Mouse (Mus musculus) naive thymus-derived CD4-positive, alpha-beta T cell, adult 2 months (primary cell): ENCODE results near the gene Cd248.
A peak's percentile ranks its signal among the peaks of the same experiment; 100 is the strongest.

Experiments
- DNase-seq: peaks from one replicate; pipeline ENCODE4 v3.0.0-alpha.2; 2011; ENCODE audit warnings: low read depth

Cd248 gene

GRCm38 (mm10) chr19:5067867-5068569 is at the start of gene Cd248:
Cd248 (plus strand) TSS chr19:5068078.
- no peak for DNase-seq

- no peak for DNase-seq
Observed at GRCm38 (mm10) chr19:5018191-5018590, 49.7 kb upstream of the Cd248 start.

GRCm38 (mm10) chr19:5021416-5021815 is 46.5 kb upstream of the Cd248 start:
- DNase-seq, result no peak

GRCm38 (mm10) chr19:5023621-5024479 is 44.0 kb upstream of the Cd248 start, which contains the start of gene Slc29a2:
Slc29a2 (plus strand) TSS chr19:5023860.
- peak; percentile 88 for DNase-seq

DNA sequence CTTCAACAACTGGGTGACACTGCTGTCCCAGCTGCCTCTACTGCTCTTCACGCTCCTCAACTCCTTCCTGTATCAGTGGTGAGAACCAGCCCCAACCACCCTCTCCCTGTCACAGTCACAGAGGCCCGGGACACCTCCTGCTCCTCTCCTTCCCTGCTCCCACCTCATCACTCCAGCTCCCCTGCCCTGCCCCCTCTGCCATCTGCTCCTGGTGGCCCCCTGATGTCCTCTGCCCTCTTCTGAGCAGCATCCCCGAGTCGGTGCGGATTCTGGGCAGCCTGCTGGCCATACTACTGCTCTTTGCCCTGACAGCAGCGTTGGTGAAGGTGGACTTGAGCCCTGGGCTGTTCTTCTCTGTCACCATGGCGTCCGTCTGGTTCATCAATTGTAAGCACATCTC is 41.8 kb upstream of the Cd248 start:
- no peak for DNase-seq

- DNase-seq, result no peak
Observed at GRCm38 (mm10) chr19:5032686-5033085, 35.2 kb upstream of the Cd248 start.

DNA sequence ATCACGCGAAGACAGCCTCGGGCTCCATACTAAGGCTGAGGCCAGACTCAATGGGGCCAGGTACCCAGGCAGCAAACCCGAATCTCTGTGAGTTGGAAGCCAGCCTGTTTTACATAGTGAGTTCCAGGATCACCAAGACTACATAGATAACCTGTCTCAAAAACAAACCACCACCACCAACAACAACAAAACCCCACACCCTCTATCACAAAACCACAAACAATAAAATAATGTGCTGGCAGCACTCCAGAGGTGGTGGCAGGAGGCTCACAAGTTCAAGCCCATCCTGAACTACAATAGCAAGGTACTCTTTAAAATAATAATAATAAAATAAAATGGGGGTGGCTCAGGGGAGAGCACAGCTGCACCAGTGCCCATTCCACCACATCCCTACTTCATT is 31.3 kb upstream of the Cd248 start:
- DNase-seq, result no peak

GRCm38 (mm10) chr19:5037678-5038571 is 30.0 kb upstream of the Cd248 start:
- peak; percentile 59 for DNase-seq

DNA sequence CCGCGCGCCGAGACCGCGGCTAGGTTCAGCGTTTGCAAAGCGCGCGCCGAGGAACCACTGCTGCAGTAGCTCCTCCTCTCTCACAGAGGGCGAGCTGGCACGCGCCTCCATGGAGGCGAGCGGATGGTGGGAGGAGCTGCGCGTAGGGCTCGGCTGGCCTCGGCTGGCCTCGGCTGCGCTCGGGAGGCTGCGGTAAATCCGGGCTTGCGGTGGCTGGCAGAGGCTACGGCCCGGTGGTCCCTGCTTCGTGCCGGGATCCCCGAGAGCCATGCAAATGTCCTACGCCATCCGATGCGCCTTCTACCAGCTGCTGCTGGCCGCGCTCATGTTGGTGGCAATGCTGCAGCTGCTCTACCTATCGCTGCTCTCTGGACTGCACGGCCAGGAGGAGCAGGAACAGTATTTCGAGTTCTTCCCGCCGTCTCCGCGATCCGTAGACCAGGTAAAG is 29.1 kb upstream of the Cd248 start, which contains the start of the genes B4gat1 and AC124502.3:
Gene B4gat1, plus strand, starts transcription at position 118 of the 448 bp plus-strand sequence.
Gene AC124502.3, plus strand, starts transcription at position 183 of the 448 bp plus-strand sequence.
- peak; percentile 88 for DNase-seq

DNA sequence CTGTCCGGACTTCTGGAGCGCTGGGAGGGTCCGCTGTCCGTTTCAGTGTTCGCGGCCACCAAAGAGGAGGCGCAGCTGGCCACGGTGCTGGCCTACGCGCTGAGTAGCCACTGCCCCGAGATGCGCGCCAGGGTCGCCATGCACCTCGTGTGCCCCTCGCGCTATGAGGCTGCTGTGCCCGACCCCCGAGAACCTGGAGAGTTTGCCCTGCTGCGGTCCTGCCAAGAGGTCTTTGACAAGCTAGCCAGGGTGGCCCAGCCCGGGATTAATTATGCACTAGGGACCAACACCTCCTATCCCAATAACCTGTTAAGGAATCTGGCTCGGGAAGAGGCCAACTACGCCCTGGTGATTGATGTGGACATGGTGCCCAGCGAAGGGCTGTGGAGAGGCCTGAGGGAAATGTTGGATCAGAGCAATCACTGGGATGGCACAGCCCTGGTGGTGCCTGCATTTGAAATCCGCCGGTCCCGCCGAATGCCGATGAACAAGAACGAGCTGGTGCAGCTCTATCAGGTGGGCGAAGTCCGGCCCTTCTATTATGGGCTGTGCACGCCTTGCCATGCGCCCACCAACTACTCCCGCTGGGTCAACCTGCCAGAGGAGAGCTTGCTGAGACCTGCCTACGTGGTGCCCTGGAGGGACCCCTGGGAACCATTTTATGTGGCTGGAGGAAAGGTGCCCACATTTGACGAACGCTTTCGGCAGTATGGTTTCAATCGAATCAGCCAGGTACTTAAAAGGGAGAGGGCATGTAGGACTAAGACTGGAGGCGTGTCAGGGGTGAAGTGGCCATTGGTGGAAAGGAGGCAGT is 28.4 kb upstream of the Cd248 start:
- no peak for DNase-seq

DNA sequence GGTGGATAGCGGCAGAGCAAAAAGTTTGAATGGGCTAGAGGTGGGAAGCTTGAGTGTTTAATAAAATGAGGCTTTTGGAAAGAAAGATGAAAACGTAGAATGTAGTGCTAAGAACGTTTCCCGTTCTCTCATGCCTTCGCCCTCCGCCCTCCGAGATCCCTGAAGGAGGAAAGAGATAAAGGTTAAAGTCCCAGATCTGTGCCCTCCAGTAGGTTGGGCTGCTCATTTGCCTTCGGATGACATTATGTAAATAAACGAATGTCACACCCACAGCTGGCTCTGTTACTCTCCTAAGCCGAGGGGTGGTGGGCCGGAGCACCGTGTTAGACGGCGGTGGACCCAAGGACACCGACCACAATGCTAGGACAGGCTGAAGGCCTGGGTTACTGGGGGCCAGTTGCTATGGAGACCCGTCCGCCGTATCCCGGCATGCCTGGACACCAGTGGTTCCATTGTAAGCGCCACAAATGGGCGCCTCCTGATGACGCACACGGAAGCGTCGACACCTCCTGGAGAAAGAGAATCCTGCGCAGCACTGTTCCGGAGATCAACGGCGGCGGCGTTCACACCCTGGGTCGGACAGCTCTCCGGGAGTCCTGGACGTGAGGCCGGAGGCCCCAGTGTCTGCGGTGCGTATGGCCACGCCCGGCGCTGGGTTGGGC is 26.9 kb upstream of the Cd248 start, which contains the start of gene Brms1:
Gene Brms1, plus strand, starts transcription at position 493 of the 662 bp plus-strand sequence.
- peak; percentile 90 for DNase-seq

- DNase-seq, result no peak
Observed at GRCm38 (mm10) chr19:5041588-5041987, 26.3 kb upstream of the Cd248 start.

DNA sequence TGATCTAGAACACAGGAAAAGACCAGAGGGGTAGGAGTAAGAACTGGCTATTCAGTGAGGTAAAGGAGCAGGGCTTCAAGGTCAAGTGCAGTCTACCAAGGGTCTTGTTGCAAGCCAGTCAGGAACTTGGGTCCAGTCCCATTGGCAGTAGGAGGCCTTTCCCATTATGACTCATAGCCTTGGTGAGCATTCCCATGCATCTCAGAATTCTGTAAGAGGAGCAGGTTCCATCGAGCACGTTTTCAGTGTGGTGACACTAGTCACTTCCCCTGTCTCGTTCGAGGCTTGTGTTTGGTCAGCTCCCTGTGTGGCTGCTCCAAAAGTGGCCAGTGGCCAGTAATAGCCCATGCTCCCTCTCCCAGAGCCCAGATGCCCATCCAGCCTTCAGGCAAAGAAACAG is 22.3 kb upstream of the Cd248 start:
- no peak for DNase-seq

DNA sequence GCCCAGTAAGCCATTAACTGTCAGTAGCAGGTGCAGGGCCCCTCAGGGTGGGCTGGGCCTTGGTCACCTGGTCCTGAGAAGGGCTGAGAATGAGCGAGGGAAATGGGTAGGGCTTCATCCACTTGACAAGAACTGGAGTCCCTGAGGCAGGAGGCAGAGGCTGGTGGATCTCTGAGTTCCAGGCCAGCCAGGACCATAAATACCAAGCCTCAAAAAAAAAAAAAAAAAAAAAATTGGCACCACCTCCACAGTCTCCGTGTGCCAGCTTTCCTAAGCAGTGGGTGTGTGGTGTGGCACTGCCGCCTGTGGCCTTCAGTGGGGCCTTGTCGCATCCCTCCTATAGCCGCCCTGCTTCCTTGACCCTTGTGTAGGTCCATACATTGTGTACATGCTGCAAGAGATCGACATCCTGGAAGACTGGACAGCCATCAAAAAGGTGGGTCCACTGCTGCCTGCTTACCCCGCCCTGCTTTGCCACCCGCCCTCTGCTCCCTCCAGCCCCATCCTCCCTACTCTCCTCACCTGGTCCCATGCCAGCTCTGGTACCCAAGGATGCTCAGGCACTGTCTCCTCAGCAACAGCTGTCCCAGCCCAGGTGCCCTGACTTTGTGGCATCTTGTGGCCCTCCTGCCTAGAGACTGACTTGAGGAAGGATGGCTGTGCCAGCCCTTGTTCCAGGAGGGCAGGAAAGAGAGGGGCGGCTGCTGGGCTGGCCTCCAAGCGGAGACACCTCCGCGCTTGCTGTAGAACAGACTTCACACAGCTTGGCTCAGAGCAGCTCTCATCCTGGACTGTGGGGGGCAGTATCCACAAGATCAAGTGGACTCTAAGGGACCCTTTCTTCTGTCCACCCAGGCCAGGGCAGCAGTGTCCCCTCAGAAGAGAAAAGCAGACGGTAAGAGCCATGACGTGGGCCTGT is 19.5 kb upstream of the Cd248 start:
- DNase-seq, result no peak

DNA sequence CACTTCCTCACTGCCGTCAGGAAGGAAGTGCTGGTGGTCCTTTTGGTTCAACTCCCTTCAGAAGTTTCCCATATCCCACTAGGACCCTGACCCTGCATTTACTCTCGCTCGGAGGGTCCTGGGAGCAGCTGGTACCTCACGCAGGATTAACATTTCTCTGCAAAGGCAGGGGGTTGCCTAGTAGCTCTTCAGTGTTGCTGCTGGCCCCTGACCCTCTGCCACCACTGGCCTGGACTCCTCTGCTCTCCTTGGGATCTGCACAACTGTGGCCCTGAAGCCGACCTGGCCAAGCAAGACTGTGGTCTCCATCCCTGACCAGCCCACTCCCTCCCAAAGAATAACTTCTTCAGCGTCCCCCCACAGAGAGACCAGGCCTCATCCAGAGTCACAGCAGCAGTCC is 18.6 kb upstream of the Cd248 start:
- no peak for DNase-seq

- DNase-seq, result peak; percentile 60
Observed at GRCm38 (mm10) chr19:5050047-5050905, 17.6 kb upstream of the Cd248 start, which contains the start of gene Rin1. Rin1 (plus strand) TSS chr19:5050481.

DNA sequence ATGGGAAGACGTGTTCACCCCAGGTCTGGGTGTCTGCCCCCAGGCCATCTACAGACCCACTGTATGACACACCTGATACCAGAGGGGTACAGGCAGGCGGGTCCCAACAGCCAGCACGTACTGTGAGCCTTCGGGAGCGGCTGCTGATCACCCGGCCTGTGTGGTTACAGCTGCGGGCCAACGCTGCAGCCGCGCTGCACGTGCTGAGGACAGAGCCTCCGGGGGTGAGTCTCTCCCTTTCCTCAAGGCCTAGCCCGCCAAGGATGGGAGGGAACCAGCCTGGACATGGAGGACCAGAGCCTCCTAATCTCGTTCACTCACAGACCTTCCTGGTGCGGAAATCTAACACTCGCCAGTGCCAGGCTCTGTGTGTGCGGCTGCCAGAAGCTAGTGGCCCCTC is 16.8 kb upstream of the Cd248 start:
- DNase-seq, result no peak

- no peak for DNase-seq
Observed at GRCm38 (mm10) chr19:5051515-5051914, 16.4 kb upstream of the Cd248 start.
